Mouse (Mus musculus) left cerebral cortex, adult 8-10 months (tissue): Measurements from ENCODE around the gene Efnb1. TPM values are rescaled to one million over a fixed set of nuclear protein-coding genes. Genes with fewer than 3 reads are reported as not detected.
"Not testable (repeated sequence)": the region's sequence is repeated elsewhere in the genome, so short reads cannot be mapped to it uniquely, and the experiment has no call there.

Experiments
- DNase-seq, 2 experiments: peaks; one replicate each; pipeline ENCODE4 v3.0.0; 2022; ENCODE audit warnings: low spot score in 2 of 2
- total RNA-seq, 4 experiments: library from RNA; stranded (reverse); gene quantifications; 2 replicates each; pipeline ENCODE4 v1.2.4; 2022

The Efnb1 gene
- total RNA-seq, result 10 to 100 TPM; 10.8 to 17.6 (median 15.2) TPM

DNA sequence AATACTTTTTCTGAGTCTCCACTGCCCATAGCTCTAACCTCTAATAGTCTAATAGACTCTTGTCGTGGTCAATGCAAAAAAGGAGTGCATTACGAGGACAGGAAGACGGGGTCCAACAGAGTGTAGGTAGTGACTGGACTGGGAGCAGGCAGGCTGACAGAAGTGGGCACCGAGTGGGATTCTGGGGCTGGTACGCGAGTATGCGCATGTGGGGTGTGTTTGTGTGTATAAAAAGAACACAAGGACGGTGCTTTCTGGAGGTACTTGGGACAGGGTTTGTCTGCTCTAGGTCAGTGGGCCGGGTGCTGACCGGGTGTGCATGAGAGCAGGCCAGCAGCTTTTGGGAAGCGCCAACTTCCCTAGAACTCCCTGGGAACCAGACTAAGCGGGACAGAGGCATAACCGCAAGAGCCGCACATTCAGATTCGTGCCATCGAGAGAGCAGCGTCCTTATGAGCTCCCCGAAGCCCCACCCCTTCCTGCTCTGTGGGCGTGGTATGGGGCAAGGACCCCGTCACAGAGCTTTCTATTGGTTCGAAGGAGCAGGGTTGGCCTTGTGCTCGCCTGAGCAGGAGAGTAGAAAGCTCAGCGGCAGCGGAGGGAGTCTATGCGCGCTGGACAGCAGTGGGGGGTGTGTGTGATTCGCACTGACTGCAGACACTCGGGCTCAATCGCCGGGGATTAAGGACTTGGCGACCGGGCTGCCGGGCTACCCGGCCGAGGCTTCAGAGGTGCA is at the start of gene Efnb1:
TSS of gene Efnb1 (plus strand) at position 608 of the 736 bp plus-strand sequence.
- DNase-seq, result peak; percentile 70 to 91

DNA sequence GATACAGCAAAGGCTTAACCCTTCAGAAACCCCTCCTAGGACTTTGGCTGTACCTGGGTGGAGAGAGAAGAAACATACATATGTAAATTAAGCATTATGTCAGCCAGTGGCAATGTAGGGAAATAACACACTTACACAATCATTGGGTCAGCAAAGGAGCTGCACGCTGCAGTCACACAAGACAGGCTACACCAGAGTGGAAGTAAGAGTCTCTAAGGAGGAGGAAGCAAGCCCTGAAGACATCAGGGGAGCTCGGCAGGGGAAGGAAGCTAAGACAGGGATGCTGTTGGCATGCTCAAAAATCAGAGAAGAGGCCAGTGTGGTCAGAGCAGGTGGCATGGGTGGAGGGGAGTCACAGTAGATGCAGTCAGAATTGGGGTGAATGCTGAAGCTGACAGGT is 43.2 kb upstream of the Efnb1 start:
- no peak for DNase-seq

DNA sequence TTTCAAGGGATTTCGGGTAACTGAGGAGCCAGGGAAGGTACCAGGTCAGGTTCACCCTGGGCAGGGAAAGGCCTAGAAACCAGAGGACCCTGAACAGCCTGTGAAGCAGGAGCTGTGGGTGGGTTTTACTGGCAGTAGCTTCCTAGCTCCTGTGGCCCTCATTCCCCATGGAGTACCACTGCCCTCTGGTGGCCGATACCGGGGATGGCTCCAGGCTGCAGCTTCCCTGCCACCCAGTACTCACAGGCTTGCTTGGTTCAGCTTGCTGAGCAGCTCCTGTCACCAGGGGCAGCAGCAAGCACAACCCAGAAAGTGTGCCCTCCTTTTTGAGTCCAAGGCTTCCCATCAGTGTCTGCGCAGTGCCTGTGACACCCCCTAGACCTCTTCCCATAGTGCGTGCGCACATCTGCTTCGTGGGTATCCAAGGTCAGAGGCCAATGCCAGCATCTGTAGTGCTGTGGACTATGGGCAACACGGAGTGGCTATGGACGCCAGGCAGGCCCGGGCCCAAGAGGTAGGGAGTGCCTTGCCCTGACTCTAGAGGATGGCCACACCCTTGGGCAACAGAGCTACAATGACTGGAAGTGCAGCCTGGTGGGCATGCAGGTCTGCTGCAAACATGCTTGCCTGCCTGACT is 24.7 kb upstream of the Efnb1 start:
- DNase-seq, result not testable (repeated sequence)

DNA sequence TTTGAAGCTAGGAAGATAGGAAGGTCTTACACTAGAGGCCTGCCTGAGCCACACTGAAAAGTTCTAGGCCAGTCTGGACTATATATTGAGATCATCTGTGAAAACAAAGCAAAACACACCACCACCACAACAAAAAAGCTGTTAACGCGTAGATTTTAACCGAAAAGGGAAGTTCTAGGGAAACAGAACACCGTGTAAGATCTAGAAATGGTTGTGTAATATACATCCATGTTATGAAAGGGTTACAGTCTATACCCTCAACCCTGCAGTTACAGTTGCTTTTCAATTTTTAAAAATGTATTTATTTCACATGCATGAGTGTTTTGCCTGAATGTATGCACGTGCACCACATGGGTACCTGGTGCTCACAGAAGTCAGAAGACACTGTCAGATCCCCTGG is 16.4 kb upstream of the Efnb1 start:
- DNase-seq, result no peak

DNA sequence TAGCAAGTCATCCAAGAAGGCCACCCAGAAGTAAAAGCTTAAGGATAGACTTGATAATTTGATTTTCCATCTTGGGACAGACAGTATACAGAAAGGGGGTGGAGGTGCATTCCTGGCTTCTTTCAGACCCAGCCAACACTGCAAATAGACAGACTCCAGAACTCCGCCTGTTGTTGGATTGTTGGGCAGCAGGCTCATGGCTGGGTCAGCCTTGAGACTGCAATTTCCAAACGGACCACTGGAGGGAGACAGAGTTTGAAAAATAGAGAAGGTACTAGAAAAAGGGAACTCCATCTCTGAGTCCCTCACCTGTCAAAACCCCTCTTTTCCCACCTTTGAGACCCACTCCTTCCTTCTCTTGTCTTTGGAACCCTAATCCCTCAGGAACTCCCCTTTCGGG is 5.9 kb upstream of the Efnb1 start:
- DNase-seq, result no peak

DNA sequence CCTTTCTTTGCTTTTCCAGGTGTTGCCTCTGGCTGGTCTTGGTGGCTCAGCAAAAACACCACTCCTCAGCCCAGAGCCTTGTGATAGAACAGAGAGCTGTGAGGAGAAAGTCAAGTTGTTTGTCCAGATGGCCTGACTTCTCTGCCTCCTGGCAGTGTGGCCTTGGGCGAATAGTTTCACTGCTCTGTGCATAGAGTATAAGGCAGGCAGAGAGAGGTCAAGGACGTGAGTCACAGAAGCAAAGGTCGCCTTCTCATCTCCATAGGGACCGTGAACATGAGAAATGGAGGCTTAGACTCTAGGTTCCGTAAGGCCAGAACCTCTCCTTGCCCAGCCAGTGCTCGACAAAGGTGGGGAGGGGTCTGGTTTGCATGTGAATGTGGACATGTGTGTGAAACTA is 3.4 kb upstream of the Efnb1 start:
- DNase-seq, result no peak

DNA sequence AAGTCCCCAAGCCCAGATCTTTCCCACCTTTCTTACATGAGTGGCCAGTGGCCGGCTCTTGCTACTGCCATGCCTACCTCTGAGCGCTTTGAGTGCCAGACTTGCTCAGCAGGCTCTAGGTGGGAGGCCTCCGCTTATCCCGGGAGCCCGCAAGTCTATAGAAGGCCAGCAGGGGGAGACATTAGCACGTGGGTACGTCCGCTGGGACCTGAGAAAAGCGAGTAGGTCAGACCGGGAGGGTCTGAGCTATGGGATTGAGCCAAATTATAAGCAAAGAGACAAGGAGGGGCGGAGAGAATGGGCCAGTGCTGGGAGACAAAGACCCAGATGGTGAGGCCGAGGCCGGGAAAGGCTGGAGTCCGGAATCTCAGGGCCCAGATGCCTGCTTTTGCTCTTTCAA is 1.0 kb upstream of the Efnb1 start:
- peak; percentile 54 to 69 for DNase-seq

DNA sequence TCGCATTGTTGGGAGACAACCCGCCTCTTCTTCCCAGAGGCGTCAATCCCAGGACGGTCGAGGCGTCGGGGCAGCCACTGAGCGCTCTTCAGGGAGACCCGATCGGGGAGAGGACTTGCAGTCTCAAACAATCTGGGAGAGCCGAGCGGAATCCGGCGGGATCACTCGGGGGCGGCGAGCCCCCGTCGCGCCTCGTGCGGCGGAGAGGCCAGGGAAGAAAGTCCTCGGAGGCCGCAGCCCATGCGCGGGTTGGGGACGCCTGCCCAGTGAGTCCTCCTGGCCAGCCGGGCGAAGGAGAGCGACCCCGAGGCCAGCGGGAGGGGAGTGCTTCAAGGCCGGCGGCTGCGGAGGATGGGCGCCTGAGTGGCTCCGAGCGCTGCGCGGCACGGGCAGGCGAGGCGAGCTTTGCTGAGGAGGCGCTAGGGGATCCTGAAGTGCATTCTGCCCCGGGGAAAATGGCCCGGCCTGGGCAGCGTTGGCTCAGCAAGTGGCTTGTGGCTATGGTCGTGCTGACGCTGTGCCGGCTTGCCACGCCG is 569 bp downstream of the Efnb1 start:
- no peak for DNase-seq

DNA sequence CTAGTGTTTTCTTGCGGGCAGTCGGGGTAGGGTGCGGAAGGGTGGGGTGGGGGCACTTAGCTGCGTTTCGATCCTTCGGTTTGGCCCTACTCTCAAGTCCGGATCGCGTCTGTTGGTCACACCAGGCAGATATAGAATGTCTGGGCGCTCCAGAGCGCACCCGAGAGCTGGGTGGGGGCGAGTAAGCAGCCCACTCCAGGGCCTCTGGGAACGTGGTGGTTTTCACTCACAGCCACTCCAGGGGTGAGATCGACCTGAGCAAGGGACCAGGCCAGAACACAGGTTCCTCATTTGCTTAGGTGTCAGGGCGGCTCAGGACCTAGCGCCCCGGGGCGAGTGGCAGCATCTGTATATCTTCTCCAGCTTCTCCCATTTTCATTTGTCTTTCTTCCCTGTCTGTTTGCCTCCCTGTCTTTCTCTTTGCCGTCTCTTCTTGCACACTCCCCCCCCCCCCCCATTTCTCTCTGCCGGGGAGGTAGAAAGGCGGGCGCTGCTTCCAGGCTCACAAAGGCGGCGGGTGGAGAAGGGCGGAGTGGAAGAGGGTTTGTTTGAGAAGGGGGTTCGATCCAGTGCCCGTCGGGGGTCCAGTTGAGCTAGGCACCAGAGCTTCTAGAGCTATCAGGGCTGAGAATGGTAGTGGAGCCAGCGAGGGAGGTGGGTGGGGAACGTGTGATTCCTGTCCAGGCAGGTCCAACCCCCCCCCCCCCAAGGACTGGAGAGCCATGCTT is 1.4 kb downstream of the Efnb1 start:
- no peak for DNase-seq

DNA sequence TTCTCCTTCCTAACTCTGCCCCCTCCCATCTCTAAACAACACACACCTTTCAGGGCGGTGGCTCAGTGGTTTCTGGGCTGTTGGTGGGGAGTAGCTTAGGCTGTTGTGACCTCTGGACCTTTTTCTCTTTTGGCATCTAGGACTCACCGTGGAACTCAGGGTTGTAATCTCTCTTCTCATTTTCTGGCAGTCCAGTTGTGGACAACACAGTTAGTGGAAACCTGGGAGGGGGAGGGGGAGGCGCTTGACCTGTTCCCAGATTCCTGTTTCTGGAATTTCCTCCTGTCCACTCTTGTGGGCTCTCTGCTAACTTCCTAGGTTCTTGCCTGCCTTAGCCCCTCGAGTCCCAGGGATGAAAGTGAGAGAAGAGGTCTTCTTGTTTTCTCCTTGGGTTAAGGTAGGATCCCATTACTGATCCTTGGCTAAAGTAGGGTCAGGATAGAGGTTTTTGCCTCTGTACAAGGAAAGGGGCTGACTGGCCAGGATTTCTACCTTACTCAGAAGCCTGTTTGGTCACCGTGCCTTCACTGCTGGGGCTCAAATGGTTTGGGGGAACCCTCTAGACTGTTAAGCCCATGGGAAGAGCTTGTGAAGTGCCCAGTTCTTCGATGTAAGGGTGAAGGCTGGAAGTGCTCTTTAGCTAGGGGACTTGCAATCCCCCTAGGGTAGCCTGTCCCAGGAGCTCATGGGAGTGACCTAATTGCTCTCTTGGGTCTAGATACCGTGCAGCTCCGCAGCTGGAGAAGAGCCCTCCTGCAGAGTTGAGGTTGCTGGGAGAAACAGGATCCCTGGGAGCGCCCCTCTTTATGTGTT is 2.2 kb downstream of the Efnb1 start:
- DNase-seq, result no peak

DNA sequence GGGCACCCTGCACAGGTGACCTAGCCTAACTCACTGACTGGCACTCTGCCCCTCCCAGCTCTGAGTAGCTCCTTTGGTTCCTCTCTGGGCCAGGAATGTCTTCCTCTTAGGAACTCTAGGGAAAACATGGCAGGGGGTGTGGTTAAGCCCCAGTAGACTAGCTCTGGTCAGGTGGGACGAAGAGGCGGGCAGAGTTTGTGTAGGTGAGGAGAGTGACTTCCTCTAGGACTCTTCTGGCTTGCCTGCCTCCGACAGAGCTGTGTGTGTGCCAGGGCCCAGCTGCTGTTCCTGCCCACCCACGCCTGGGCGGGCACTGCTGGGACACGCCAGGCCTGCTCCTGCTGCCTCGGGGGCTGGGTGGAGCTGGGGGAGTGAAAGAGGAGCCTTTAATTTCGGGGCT is 5.1 kb downstream of the Efnb1 start:
- DNase-seq, result peak in 1 of 2 experiments; percentile 79

DNA sequence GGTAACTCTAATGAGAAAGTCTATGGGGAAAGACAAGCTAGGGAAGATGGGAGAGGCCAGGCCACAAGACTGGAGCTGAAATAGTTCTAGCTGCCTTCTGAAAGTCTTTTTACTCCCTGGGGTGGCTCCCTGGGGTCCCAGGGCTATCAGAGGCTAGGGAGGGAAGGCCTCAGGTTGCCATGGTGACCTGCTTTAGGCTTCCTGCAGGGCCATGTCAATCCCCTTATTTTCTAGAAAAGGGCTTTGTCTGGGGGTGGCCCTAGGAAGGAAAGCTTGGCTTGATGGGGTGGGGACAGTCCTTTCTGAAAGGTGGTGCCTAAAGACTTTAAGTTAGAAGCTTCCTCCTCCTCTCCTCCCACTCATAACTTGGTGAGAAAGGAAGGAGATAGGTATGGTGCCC is 6.0 kb downstream of the Efnb1 start:
- no peak for DNase-seq

DNA sequence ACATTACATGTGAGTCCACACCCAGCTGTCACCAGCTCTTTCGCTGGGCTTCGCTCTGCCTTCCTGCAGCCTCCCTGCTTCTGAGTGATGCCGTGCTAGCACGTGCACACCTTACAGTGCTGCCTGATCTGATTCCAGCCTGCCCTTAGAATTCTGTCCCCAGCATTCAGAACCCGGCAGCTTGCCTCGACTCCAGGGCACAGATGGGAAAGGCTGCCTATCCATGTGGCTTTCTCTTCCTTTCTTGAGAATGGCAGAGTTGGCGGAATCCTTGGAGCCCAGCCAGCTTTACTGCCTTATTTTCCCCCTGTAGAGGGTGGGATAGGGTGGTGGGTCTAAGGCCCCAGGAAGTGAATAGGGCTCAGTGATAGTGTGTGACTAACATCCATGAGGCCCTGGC is 9.6 kb downstream of the Efnb1 start:
- no peak for DNase-seq

DNA sequence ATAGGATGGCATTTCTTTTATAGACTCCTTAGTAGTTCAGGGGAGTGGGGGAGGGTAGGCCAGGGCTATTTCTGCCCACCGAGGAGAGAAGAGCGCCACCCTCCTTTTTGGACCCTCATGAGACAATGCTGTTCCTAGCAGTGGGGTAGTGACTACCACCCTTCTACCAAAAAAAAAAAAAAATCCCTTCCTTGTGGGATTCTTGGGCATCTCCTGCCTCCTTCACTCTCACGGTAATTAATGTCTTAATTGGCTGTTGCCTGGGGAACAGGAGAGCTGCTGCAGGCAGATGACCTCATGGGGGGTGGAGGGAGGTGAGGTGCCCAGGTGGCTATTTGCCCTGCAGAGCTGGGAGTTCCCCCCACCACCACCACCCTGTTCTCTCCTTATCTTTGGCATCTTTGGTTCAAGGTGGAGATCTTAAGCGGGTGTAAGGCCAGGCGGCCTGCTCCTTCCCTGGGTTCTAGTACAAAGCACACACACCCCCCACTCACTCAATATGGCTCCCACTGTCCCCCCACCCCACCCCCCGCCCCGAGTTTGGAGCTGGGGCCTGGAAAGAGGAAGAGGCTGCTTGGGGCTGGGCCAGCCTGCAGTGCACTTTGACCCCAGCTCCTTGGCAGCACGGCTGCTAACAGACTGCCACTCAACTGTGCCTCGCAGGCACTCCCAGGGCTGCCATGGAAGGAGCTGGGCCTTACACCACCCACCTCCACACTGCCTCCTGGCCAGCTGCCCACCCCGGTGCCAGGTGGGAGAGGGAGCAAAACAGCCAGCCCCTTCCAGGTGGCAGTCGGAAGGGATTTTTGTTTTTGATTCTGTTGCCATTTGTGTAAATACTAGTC is 12.4 kb downstream of the Efnb1 start:
- no peak for DNase-seq

DNA sequence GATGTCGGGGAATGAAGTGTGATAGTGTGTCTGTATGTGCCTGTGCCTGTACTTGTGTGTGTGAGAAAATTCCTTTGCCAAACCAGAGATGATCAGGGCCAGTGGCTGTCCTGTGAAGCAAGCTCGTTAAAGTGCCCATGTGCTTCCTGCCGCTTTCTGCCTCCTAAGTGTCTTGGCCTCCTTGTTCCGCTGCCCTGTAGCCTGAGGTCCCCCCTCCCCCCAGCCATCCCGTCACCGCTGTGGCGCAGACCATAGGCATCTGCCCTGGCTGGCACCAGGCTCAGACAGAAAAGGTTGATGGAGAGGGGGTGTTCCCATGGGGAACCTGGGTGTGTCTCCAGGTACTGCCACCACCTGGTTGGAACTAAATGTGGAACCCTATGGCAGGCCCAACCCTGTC is 13.1 kb downstream of the Efnb1 start:
- DNase-seq, result no peak

DNA sequence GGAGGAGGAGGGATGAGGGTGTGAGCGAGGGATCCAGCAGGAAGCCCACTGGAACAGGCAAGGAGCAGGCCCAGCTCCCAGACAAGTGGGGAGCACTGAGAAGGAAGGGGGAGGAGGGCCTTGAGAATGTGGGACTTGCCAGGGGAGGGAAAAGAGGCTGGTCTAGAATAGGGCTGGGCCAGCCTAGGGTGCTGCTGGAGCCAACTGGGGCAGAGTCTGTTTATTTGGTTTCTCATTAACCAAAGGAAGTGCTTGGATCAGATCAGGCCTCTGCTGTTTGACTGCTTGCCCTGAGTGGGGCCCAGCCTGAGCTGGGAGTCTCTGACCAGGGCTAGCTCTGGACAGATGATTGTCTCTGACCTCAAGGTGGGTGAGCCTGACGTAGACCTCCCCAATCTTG is 14.0 kb downstream of the Efnb1 start:
- no peak for DNase-seq

DNA sequence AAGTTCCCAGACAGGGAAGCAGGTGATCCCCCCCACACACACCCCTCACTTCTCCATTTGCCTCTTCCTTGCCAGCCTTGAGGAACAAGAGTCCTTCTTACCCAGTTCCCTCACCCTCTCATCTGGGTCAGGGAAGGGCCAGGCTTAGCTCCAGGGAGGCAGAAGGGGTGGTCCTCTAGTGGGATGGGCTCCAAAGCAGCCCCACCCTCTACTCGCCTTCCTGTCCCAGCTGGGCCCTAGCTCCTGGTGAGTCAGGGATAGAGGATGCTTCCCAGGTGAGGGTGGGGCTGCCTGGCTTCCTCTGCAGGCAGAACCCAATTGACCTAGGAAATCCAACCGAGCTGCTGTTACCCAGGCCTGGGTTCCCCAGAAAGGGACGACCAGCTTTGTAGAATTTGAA is 14.8 kb downstream of the Efnb1 start:
- DNase-seq, result no peak

DNA sequence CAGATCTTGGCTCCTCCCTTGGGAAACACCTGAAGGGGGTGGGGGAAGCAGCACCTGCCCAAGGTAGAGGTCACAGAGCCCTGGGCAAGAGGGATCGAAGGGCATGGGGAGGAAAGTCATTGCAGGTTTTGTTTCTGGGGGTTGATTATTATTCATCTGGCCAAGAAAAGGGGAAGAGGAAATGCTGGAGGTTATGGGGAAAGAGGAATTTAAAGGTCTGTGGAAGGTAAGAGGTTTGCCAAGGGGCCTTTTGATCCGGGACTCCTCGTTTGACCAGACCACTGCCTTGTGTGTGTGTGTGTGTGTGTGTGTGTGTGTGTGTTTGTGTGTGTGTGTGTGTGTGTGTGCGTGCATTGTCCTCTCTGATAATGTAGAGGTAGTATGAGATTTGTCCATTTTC is 15.5 kb downstream of the Efnb1 start:
- no peak for DNase-seq

DNA sequence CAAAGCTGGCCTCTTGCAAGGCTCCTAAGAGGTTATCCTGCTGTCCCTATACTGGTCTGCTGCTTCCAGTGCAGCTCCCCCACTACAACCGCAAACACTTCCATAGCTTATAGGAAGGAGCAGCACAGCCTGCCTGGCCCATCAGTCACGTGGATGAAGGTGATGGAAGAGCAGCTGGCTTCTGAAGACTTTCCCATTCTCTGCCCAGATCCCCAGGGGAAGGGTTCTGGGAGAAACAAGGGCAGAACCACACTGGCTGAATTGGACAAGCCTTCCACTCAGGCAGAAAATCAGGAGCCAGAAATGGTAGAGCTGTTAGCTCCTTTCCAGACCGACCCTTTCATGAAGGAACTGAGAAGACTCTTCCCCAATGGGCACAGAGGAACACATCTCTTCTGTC is 16.2 kb downstream of the Efnb1 start:
- DNase-seq, result no peak

DNA sequence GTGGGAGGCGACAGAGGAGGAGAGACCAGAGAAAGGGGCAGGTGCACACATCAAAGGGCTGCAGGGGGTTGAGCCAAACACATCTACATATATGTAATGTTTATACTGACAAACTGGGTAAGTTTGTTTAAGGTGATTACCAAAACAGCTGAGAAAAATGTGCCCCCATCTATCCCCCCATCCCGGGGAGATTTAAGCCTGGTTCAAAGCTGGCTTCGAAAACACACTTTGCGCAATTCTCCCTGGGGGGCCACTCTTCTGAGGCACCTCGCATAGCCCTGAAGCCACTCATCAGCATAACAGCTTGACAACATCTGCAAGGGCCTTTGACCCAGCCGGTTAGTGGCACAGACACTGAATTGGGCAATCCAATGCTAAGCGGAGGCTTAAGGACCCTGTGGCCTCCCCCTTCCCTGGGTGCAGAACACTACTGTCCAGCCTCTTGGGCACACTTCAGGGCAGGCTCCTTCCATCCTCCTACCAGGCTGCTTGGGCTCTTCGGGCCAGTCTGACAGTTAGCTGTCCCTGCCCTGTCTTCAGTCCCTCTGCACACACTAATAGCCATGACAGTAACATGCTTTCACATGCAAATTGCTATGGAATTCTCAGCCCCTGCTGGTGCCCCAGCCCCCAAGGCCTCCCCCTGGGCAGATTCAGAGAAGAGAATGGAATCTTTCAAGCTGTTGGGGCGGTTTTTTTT is 16.8 kb downstream of the Efnb1 start:
- DNase-seq, result no peak
